Mouse (Mus musculus) cortical plate, adult 2 months (tissue): ENCODE results near the gene Ndufs2.

Experiments used
- CTCF ChIP-seq: fragments of 200-500 bp; IDR thresholded peaks from 2 replicates; pipeline ENCODE4 v1.5.1; 2011; ENCODE audit warnings: mild to moderate bottlenecking, control low read depth, low read length; ENCODE audit not compliant: insufficient read depth; ENCODE audit errors: extremely low read depth
- POLR2A ChIP-seq: fragments of 200-500 bp; IDR thresholded peaks from 2 replicates; pipeline ENCODE4 v1.6.1; 2011; ENCODE audit warnings: mild to moderate bottlenecking, low read length, control low read depth; ENCODE audit not compliant: insufficient read depth; ENCODE audit errors: extremely low read depth

DNA sequence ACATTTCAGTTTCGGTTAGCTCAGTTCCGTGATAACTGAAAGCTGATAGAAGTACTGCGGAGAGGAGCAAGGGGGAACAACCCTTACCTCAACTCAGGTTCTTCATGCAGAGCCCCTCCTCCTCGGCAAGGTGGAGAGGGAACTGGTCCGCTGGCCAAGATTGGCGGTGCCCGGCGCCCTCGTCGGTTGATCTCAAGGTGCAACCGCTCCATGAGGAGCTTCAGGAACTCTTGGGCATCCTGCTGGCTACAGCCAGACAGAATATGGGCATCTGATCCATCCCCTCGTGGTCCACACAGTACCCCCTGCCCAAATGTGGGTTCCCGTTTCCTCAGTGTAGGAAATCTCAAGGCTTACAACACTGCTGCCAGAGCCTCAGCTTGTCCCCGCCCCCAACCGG is 33.3 kb upstream of the Ndufs2 start:
- TF ChIP-seq POLR2A (no peak), CTCF (no peak)
